Mouse (Mus musculus): Measurements from ENCODE around the gene Sec11a. TPM values are rescaled to one million over a fixed set of nuclear protein-coding genes. Genes with fewer than 3 reads are reported as not detected.
"Not testable (repeated sequence)": the region's sequence is repeated elsewhere in the genome, so short reads cannot be mapped to it uniquely, and the experiment has no call there.

Gene Sec11a
- polyA plus RNA-seq, 1 experiment from 2014 or later = 120 TPM

DNA sequence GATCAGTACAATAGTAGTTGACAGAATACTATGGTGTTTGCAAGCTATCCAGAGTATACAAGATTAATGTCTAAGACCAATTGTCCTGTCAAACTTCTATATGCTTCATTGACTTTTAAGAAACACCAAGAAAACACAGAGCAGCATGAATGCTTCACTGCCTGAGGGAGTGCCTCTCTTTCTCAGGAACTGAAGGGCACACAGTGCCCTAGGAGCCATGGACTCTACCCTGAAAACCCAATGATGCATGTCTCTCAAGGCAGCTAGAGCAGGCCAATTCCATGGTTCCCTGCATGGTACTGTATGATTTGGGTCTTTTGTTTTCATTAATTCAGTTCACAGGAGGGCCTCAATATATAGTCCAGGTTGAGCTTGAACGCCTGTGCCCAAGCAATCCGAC, 6.7 kb upstream of the Sec11a start:
- WGBS (ENCODE audit: insufficient replicate concordance) = 78% methylated on average over 2 of the region's 2 CpGs
- H3K27me3 ChIP-seq = 0 out of 2 replicates have a peak, but pooled peaks cover 5% of the 10 kb centered on the region
- no peak for ATAC-seq (ENCODE audit: low read depth)
- H3K36me3 ChIP-seq = no peaks in the 10 kb centered on the region
- no peak overlapping the region for H3K4me2 ChIP-seq
- no peak for DNase-seq
- peaks cover 7% of the 10 kb centered on the region for H3K4me1 ChIP-seq (replicated peaks)
- no peak overlapping the region for H3K9ac ChIP-seq
- H3K4me3 ChIP-seq (replicated peaks) = no peak overlapping the region
- no peaks in the 10 kb centered on the region for H3K9me3 ChIP-seq (replicated peaks)
- H3K27ac ChIP-seq = no peak overlapping the region

DNA sequence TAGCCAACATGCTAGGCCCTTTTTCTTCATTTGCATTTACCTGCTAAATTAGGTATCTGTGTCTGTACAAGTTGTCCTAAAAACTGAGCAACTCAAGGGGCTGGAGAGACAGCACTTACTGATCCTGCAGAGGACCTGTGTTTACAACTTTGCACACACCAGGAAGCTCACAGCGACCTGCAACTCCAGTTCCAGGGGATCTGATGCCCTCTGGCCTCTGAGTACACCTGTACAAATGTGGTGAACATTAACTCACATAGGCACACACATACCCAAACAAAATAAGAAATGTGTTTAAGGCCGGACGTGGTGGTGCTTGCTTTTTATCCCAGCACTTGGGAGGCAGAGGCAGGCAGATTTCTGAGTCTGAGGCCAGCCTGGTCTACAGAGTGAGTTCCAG, 4.6 kb upstream of the Sec11a start:
- H3K36me3 ChIP-seq = no peaks in the 10 kb centered on the region
- 42% methylated on average over 3 of the region's 3 CpGs for WGBS (ENCODE audit: insufficient replicate concordance)
- ATAC-seq (ENCODE audit: low read depth) = no peak

DNA sequence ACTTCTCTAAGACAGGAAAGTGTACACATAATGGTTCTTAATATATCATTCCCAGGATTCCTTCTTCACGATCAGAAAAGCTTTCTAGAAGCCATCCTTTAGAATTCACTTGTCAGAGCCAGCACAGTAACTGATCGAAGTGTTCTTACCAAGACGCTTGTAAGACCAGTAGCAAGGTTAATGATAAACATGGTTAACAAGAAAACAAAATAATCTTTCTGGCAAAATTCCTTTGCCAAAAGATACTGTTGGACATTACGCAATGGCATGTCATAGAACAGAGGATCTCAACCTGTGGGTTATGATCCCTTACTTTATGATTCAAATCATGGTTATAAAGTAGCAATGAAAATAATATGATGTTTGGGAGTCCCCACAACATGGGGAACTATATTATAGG, 3.9 kb upstream of the Sec11a start:
- ATAC-seq (ENCODE audit: low read depth) (no peak), DNase-seq (no peak)
- Histone ChIP-seq H3K4me2 (no peak overlapping the region), H3K4me3 (replicated peaks) (no peak overlapping the region), H3K9me3 (replicated peaks) (no peaks in the 10 kb centered on the region), H3K27ac (no peak overlapping the region), H3K36me3 (no peaks in the 10 kb centered on the region), H3K27me3 (0 out of 2 replicates have a peak, but pooled peaks cover 2% of the 10 kb centered on the region), H3K4me1 (replicated peaks) (peaks cover 12% of the 10 kb centered on the region), H3K9ac (no peak overlapping the region)
- 74% methylated on average over 4 of the region's 4 CpGs for WGBS (ENCODE audit: insufficient replicate concordance)

More for the DNA sequence above, 4.6 kb upstream of the Sec11a start:
- Histone ChIP-seq H3K4me2 (no peak overlapping the region), H3K4me1 (replicated peaks) (peaks cover 8% of the 10 kb centered on the region), H3K9ac (no peak overlapping the region), H3K9me3 (replicated peaks) (no peaks in the 10 kb centered on the region), H3K27ac (no peak overlapping the region), H3K27me3 (0 out of 2 replicates have a peak, but pooled peaks cover 5% of the 10 kb centered on the region), H3K4me3 (replicated peaks) (no peak overlapping the region)
- no peak for DNase-seq

DNA sequence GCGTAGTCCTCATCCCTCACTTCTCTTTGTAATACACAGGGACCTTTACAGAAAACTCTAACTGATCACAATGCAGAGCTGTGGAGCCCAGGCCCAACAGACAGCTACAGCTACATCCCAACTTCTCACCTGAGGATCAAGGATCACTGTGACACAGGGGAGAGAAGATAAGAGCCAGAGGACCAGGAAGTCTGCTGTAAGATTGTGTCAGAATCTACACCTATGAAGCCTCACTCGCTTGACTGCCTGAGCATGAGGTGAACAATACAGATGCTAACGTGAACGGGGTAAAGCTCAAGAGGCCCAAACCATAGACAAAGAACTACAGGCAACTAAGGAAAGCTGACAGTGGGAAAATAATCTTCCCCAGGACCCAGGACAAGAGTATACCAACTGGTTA, 7.8 kb downstream of the Sec11a start:
- H3K9ac ChIP-seq = no peak overlapping the region
- DNase-seq = no peak
- 88% methylated on average over 4 of the region's 4 CpGs for WGBS (ENCODE audit: insufficient replicate concordance)
- no peak for ATAC-seq (ENCODE audit: low read depth)
- peaks cover 29% of the 10 kb centered on the region for H3K4me1 ChIP-seq (replicated peaks)
- no peak overlapping the region for H3K4me2 ChIP-seq
- no peaks in the 10 kb centered on the region for H3K9me3 ChIP-seq (replicated peaks)
- H3K27ac ChIP-seq = no peak overlapping the region
- no peak overlapping the region for H3K4me3 ChIP-seq (replicated peaks)
- H3K27me3 ChIP-seq = no peaks in the 10 kb centered on the region
- H3K36me3 ChIP-seq = peaks cover 12% of the 10 kb centered on the region

DNA sequence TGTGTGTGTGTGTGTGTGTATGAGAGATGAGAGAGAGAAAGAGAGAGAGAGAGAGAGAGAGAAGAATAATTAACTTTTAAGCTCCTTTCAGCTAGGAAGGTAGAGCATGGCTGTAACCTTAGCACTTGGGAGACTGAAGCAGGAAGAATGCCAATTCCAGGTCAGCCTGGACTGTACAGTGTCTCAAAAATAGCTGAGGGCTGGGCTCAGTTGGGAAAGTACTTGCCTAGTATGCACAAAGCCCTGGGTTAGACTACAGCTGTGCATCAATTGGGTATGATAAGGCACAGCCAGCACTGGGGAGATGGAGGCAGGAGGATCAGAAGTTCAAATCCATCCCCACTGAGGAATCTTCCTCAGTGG, 10.3 kb downstream of the Sec11a start:
- not testable (repeated sequence) for H3K27ac ChIP-seq; DNase-seq; H3K4me2 ChIP-seq; H3K9ac ChIP-seq; H3K9me3 ChIP-seq (replicated peaks); H3K4me3 ChIP-seq (replicated peaks); H3K27me3 ChIP-seq
- H3K36me3 ChIP-seq = peaks cover 29% of the 10 kb centered on the region
- peaks cover 31% of the 10 kb centered on the region for H3K4me1 ChIP-seq (replicated peaks)
- ATAC-seq (ENCODE audit: low read depth) = peak; percentile 30; the same call in 1 of the 2 replicates

DNA sequence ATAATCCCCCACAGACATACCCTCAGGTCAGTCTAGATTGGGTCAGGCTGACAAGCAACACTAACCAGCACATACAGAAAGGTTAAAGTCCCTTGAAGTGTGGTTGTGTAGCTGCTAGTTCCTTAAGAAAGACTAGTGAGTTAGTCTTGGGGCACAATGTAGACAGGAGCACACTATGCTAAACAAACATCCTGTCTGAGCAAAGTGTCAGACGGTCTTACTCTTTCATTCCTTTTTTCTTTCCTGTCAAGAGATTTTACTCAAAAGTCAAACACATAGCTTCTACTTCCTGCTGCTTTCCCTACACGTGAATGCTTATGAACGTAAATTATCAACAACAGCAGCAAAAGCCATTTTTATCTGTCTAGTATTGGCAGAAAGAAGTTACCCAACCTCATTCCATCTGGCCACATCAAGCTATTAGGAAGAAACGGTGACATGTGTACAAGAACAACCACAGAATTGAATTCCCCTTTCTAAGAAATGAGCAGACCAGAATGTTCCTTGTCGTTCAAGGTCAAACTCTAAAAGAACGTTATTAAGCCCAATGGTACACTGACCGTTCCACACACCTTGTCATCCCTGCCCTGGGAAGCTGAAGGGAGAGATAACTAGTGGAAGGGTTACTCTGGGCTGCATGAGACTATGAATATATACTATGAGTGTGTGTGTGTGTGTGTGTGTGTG, 10.8 kb downstream of the Sec11a start:
- DNase-seq; H3K4me3 ChIP-seq (replicated peaks); H3K4me2 ChIP-seq; H3K27ac ChIP-seq; H3K9me3 ChIP-seq (replicated peaks); H3K27me3 ChIP-seq; H3K9ac ChIP-seq: not testable (repeated sequence)
- peaks cover 31% of the 10 kb centered on the region for H3K36me3 ChIP-seq
- 28% methylated on average over 7 of the region's 7 CpGs for WGBS (ENCODE audit: insufficient replicate concordance)
- ATAC-seq (ENCODE audit: low read depth) = peak; percentile 41; the same call in 1 of the 2 replicates
- H3K4me1 ChIP-seq (replicated peaks) = peaks cover 34% of the 10 kb centered on the region

DNA sequence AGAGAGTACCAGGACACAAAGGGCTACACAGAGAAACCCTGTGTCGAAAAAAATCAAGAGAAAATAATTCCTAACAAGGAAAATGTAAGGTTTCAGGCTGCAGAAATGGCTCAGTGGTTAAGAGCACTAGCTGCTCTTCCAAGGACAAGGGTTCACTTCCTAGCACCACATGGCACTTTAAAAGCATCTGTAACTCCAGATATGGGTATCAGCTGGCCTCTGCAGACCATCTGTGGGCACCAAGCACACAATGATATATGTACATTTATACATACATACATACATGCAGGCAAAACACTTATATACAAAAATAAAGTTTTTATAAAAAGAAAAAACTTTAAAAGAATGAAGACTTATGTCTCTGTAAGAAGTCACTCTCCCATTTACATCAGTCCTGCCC, 11.7 kb downstream of the Sec11a start:
- Histone ChIP-seq H3K36me3 (peaks cover 35% of the 10 kb centered on the region), H3K4me3 (replicated peaks) (no peak overlapping the region), H3K9ac (no peak overlapping the region), H3K27me3 (no peaks in the 10 kb centered on the region), H3K4me2 (no peak overlapping the region), H3K27ac (no peak overlapping the region), H3K4me1 (replicated peaks) (peaks cover 34% of the 10 kb centered on the region), H3K9me3 (replicated peaks) (no peaks in the 10 kb centered on the region)
- 71% methylated on average over 1 of the region's 1 CpGs for WGBS (ENCODE audit: insufficient replicate concordance)
- no peak for DNase-seq
- ATAC-seq (ENCODE audit: low read depth) = peak; percentile 52; the same call in 1 of the 2 replicates

DNA sequence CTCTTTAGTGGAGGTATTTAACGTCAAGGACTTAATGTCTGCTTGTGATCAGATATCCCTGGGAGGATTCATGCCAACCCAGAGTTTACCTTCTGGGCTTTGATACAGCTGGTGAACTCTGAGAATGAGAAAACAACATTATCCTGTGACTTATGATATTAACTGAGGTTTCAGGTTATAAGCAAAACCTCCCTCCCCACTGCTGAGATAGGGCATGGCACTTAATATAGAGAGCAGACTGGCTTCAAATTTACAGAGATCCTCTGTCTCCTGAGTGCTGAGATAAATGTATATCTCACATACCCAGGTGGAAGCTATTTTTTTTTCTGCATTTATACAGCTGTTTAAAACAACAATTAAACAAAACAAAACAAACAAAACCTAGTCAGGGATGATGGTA, 14.8 kb downstream of the Sec11a start:
- no peaks in the 10 kb centered on the region for H3K9me3 ChIP-seq (replicated peaks)
- peaks cover 29% of the 10 kb centered on the region for H3K4me1 ChIP-seq (replicated peaks)
- no peak for ATAC-seq (ENCODE audit: low read depth)
- DNase-seq = no peak
- no peak overlapping the region for H3K27ac ChIP-seq
- H3K4me3 ChIP-seq (replicated peaks) = no peak overlapping the region
- no peak overlapping the region for H3K9ac ChIP-seq
- H3K4me2 ChIP-seq = no peak overlapping the region
- 54% methylated on average over 1 of the region's 1 CpGs for WGBS (ENCODE audit: insufficient replicate concordance)
- H3K36me3 ChIP-seq = peaks cover 45% of the 10 kb centered on the region
- H3K27me3 ChIP-seq = no peaks in the 10 kb centered on the region

DNA sequence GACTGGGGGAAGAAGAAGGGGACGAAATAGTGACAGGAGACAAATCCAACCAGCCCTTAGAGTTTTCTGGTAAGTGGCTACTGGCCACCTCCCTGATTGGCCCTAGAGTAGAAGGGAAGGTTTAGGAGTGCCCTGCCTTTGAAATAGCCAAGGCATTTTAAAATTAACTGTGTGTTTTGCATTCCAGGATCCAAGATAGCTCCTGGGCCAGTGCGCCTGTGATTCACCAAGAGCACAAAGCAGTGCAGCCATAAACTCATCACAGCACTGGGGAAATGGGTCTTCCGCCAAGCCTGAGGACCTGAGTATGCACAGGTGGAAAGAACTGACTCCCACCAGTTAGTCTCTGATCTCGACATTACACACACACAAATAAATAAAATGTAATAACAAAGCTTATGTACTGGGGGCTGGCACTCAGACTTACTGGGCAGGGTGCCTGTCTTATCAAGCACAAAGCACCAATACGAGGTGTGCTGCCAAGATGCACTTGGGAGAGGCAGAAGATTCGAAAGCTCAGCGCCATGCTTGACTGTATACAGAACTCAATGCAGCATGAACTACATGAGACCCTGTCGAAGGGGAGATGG, 15.9 kb downstream of the Sec11a start:
- no peak overlapping the region for H3K4me3 ChIP-seq (replicated peaks)
- H3K9ac ChIP-seq = no peak overlapping the region
- DNase-seq (no peak), ATAC-seq (ENCODE audit: low read depth) (no peak)
- peaks cover 21% of the 10 kb centered on the region for H3K4me1 ChIP-seq (replicated peaks)
- H3K9me3 ChIP-seq (replicated peaks) = no peaks in the 10 kb centered on the region
- H3K27me3 ChIP-seq = no peaks in the 10 kb centered on the region
- no peak overlapping the region for H3K4me2 ChIP-seq
- WGBS (ENCODE audit: insufficient replicate concordance) = 83% methylated on average over 8 of the region's 8 CpGs
- no peak overlapping the region for H3K27ac ChIP-seq
- H3K36me3 ChIP-seq = peaks cover 52% of the 10 kb centered on the region

DNA sequence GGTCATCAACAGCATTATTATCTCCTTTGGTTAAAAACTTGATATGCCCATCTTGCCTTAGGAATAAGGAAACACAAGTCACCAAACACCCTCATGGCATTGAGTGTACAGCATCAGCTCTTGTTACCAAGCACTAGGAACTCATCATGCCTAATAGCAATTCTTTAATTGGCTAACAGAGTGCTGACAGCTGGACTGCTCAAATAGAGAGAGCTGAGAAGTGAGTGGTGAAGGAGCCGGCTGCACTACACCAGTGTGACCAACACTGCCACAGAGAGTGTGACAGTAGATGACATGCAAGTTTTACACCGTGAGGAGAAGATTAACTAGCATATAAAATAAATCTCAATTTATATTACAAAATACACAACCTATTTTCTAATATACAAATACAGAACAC, 24.4 kb downstream of the Sec11a start:
- no peaks in the 10 kb centered on the region for H3K9me3 ChIP-seq (replicated peaks)
- no peak overlapping the region for H3K4me2 ChIP-seq
- peaks cover 68% of the 10 kb centered on the region for H3K36me3 ChIP-seq
- WGBS (ENCODE audit: insufficient replicate concordance) = 81% methylated on average over 2 of the region's 2 CpGs
- H3K4me1 ChIP-seq (replicated peaks) = peaks cover 21% of the 10 kb centered on the region
- no peak overlapping the region for H3K27ac ChIP-seq
- DNase-seq (no peak), ATAC-seq (ENCODE audit: low read depth) (no peak)
- no peak overlapping the region for H3K9ac ChIP-seq
- no peaks in the 10 kb centered on the region for H3K27me3 ChIP-seq
- H3K4me3 ChIP-seq (replicated peaks) = no peak overlapping the region

DNA sequence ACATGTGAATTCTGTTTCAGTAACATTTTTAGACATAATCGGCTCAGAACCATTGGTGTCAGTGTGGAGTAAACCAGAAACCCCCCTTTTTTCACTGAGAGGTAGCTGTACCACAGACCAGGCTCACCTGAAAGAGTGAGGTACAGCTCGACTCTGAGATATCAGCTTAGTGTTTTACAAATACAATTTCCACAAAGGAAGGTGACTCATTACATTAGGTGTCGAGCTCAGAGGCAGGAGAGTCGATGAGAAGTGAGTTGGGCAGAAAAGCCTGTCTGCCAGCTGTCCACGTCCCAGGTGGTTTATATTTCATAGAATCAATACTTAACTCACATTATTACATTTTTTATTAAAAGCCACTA, 28.0 kb downstream of the Sec11a start:
- no peak overlapping the region for H3K27ac ChIP-seq
- 63% methylated on average over 5 of the region's 5 CpGs for WGBS (ENCODE audit: insufficient replicate concordance)
- no peaks in the 10 kb centered on the region for H3K27me3 ChIP-seq
- H3K4me1 ChIP-seq (replicated peaks) = peaks cover 22% of the 10 kb centered on the region
- no peaks in the 10 kb centered on the region for H3K9me3 ChIP-seq (replicated peaks)
- no peak for ATAC-seq (ENCODE audit: low read depth)
- H3K4me3 ChIP-seq (replicated peaks) = no peak overlapping the region
- peaks cover 69% of the 10 kb centered on the region for H3K36me3 ChIP-seq
- no peak overlapping the region for H3K9ac ChIP-seq
- no peak for DNase-seq
- no peak overlapping the region for H3K4me2 ChIP-seq

Measured in liver, embryonic 13.5 days (tissue).